Mouse (Mus musculus): ENCODE data around the gene Gm20715. TPM values are rescaled to one million over a fixed set of nuclear protein-coding genes. Genes with fewer than 3 reads are reported as not detected.
"Not testable (repeated sequence)": the region's sequence is repeated elsewhere in the genome, so short reads cannot be mapped to it uniquely, and the experiment has no call there.

Gene Gm20715
- polyA plus RNA-seq, 1 experiment from 2014 or later: 0.05 TPM

DNA sequence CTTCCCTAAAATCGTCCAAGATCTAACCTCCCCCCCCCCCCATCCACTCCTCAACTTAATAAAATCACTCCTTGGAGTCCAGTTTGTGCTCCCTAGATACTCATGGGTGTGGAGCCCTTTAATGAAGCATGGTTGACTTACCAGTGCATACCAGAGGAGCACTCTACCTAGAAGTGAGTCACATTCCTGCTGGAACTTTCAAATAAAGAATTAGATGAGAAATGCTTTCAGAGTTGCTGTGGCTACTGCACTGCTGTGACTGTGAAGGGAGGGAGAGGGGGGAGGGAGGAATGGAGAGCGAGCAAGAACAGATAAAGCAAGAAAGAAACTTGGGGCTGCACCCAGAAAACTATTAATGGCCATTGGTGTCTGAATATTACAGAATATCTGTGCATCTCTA is 31.1 kb downstream of the Gm20715 start:
- no peak overlapping the region for H3K4me3 ChIP-seq
- no peak overlapping the region for H3K27ac ChIP-seq
- WGBS: 29% methylated on average over 2 of the region's 2 CpGs
- no peaks in the 10 kb centered on the region for H3K9me3 ChIP-seq
- H3K4me1 ChIP-seq: no peaks in the 10 kb centered on the region
- no peak for ATAC-seq (replicated peaks)
- H3K27me3 ChIP-seq (replicated peaks): no peaks in the 10 kb centered on the region
- no peak overlapping the region for H3K9ac ChIP-seq
- no peaks in the 10 kb centered on the region for H3K36me3 ChIP-seq (replicated peaks)
- H3K4me2 ChIP-seq: no peak overlapping the region

DNA sequence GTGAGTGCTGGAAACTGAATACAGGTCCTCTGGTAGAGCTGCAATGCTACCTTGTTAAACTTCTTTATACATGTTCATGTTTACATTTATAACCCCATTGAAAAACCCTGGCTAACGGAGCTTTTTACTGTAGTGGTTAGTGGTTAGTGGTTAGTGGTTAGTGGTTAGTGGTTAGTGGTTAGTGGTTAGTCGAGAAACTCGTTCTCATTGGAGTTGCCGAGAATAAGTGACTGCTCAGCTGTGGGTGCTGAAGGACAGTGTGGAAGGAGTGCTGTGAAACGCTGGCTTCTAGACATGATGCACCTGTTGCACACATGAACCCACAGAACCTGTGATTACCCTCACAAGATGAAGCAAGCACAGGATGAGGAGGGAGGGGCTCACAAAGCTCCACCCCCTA is 37.7 kb downstream of the Gm20715 start:
- H3K27me3 ChIP-seq (replicated peaks): no peaks in the 10 kb centered on the region
- no peak overlapping the region for H3K9ac ChIP-seq
- no peak overlapping the region for H3K27ac ChIP-seq
- whole genome bisulfite sequencing: 88% methylated on average over 5 of the region's 5 CpGs
- H3K9me3 ChIP-seq: no peaks in the 10 kb centered on the region
- no peak for ATAC-seq (replicated peaks)
- no peaks in the 10 kb centered on the region for H3K4me1 ChIP-seq
- no peak overlapping the region for H3K4me2 ChIP-seq
- no peaks in the 10 kb centered on the region for H3K36me3 ChIP-seq (replicated peaks)
- H3K4me3 ChIP-seq: no peak overlapping the region

DNA sequence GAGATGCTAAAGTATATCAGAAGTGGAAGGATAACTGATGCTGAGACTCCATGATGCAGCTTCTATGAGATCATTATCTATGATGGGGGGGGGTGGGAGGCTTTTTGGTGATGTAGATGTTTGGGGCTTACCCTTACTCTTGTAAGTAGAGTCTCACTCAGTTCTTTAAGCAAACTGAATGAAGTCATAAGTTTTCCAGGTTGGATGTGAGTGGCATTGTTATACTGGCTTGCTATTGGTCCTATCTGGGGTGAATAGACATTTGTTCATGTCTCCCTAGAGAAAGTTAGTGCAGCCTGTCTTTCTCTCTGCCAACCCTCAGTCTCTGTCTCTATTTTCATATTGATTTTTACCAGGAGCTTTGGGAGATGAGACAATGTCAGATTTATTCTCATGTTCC is 45.8 kb downstream of the Gm20715 start, which contains the start of gene Olfr1336:
Olfr1336 (plus strand) TSS at position 301 of the 400 bp plus-strand sequence.
- ATAC-seq (replicated peaks): no peak
- no peaks in the 10 kb centered on the region for H3K9me3 ChIP-seq
- no peak within 1 kb of the TSS for H3K27ac ChIP-seq
- H3K36me3 ChIP-seq (replicated peaks): no peaks in the 10 kb centered on the region
- no peaks in the 10 kb centered on the region for H3K27me3 ChIP-seq (replicated peaks)
- no peak within 1 kb of the TSS for H3K9ac ChIP-seq
- no peak within 1 kb of the TSS for H3K4me2 ChIP-seq
- no peaks in the 10 kb centered on the region for H3K4me1 ChIP-seq
- no peak within 1 kb of the TSS for H3K4me3 ChIP-seq

DNA sequence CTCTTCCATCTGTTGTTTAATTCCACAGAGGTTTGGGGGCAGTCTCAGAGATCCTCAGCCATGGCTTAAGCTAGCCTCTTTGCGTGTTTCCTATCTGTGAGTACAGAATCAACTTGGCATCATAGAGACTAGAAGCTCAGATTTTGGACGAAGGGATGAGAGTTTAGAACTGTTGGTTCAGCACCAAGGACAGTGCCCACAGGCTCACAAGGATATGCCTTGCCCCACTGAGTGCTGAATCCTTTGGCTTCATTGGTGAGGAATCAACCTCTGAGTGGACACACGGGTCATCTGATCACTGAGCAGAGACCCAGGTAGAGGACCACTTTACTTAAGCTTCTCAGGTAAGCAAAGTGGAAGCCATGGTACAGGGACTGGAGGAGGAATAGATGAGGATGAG is 46.3 kb downstream of the Gm20715 start:
- no peak for ATAC-seq (replicated peaks)
- H3K9ac ChIP-seq: no peak overlapping the region
- H3K36me3 ChIP-seq (replicated peaks): no peaks in the 10 kb centered on the region
- H3K4me1 ChIP-seq: no peaks in the 10 kb centered on the region
- H3K27ac ChIP-seq: no peak overlapping the region
- WGBS: 40% methylated on average over 3 of the region's 3 CpGs
- no peak overlapping the region for H3K4me3 ChIP-seq
- H3K27me3 ChIP-seq (replicated peaks): no peaks in the 10 kb centered on the region
- no peaks in the 10 kb centered on the region for H3K9me3 ChIP-seq
- H3K4me2 ChIP-seq: no peak overlapping the region

DNA sequence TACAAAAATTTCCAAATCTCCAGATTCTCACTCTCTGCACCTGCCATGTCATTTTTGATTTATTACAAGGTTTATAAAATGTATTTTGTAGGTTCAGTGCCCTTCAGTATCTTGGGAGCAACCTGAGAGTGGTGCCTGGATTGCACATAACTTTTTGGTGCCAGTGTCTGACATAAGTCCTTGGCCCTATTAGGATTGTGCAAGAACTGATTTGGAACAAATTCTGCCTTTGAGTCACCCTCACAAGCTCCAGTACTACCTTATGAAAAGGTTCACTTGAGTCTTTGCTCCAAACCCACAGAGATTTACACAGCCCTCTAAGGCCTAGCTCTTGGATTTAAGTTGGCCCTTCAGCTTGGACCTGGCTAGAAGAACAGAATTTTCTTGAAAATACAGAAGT is 56.9 kb downstream of the Gm20715 start, which contains the start of gene Olfr1346:
Olfr1346 (plus strand) TSS at position 151 of the 400 bp plus-strand sequence.
- no peaks in the 10 kb centered on the region for H3K36me3 ChIP-seq (replicated peaks)
- no peak within 1 kb of the TSS for H3K4me2 ChIP-seq
- H3K27ac ChIP-seq: no peak within 1 kb of the TSS
- H3K9ac ChIP-seq: no peak within 1 kb of the TSS
- ATAC-seq (replicated peaks): no peak
- no peak within 1 kb of the TSS for H3K4me3 ChIP-seq
- H3K27me3 ChIP-seq (replicated peaks): no peaks in the 10 kb centered on the region
- H3K4me1 ChIP-seq: no peaks in the 10 kb centered on the region
- H3K9me3 ChIP-seq: no peaks in the 10 kb centered on the region

DNA sequence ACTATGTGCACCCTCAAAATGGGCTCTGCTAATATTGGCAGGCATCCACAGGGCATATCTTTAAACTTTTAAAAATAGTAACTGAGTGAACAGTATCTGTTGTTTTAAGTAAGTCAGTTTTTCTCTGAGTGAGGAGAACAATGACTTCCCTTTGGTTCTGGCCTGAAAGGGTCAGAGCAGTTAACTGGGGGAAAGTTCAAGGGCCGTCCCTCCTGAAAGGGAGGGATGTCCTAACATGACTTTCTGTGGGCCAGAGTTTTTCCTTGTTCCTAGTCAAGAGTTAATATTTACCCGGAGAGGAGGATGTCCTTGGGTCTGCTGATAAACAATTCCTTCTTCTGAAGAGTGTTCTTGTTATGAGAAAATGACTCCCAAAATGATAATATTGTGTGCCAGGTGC is 67.6 kb downstream of the Gm20715 start:
- not testable (repeated sequence) for H3K9ac ChIP-seq; H3K27me3 ChIP-seq (replicated peaks); H3K4me2 ChIP-seq; H3K27ac ChIP-seq; H3K4me1 ChIP-seq; H3K9me3 ChIP-seq; H3K4me3 ChIP-seq; H3K36me3 ChIP-seq (replicated peaks); ATAC-seq (replicated peaks)
- WGBS: 82% methylated on average over 2 of the region's 2 CpGs

DNA sequence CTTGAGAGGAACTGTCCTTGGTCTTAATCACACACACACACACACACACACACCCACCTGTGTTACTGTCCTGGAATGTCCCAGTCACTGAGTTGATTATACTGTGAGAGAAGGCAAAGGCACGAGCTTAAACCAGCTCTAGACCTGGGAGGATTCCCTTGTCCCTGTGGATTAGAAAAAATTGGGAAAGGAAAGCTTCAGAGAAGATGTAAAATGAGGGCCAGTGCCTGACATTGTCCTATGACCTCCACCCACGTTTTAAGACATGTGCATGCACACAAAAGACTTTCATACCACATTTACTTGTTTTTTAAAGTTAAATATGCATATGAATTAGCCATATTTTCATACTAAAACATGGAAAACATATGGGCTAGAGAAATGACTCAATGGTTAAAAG is 76.8 kb downstream of the Gm20715 start, which contains the start of gene Olfr5:
Olfr5 (minus strand) TSS at position 101 of the 400 bp plus-strand sequence.
- H3K4me1 ChIP-seq: no peaks in the 10 kb centered on the region
- H3K9me3 ChIP-seq: no peaks in the 10 kb centered on the region
- H3K9ac ChIP-seq: no peak within 1 kb of the TSS
- H3K4me2 ChIP-seq: no peak within 1 kb of the TSS
- no peak within 1 kb of the TSS for H3K27ac ChIP-seq
- H3K36me3 ChIP-seq (replicated peaks): no peaks in the 10 kb centered on the region
- WGBS: 36% methylated on average over 2 of the region's 2 CpGs
- H3K27me3 ChIP-seq (replicated peaks): no peaks in the 10 kb centered on the region
- ATAC-seq (replicated peaks): no peak
- H3K4me3 ChIP-seq: no peak within 1 kb of the TSS

Other genes with a start within 250 kb of the Gm20715 start
- gene Zfp444, start 238.1 kb upstream of the Gm20715 start, polyA plus RNA-seq (2015; fragmentation: Nextera tagmentation; extraction: Ambion mirVana): 102 TPM in 2 replicates
- gene Galp, start 213.2 kb upstream of the Gm20715 start, polyA plus RNA-seq (2015; fragmentation: Nextera tagmentation; extraction: Ambion mirVana): not detected in 2 replicates
- gene Zscan5b, start 188.0 kb upstream of the Gm20715 start, polyA plus RNA-seq (2015; fragmentation: Nextera tagmentation; extraction: Ambion mirVana): not detected in 2 replicates
- not detected in 2 replicates for gene Epp13, start 157.6 kb upstream of the Gm20715 start, polyA plus RNA-seq (2015; fragmentation: Nextera tagmentation; extraction: Ambion mirVana)
- 15.5 and 16.8 TPM in 2 replicates for gene Zfp667, start 123.7 kb upstream of the Gm20715 start, polyA plus RNA-seq (2015; fragmentation: Nextera tagmentation; extraction: Ambion mirVana)
- 14.6 TPM in 2 replicates for gene Zfp583, start 79.0 kb upstream of the Gm20715 start, polyA plus RNA-seq (2015; fragmentation: Nextera tagmentation; extraction: Ambion mirVana)
- gene Gm3854, start 66.5 kb upstream of the Gm20715 start, polyA plus RNA-seq (2015; fragmentation: Nextera tagmentation; extraction: Ambion mirVana): 8.9 and 11.1 TPM in 2 replicates
- 5.3 and 6.1 TPM in 2 replicates for gene Zfp78, start 47.0 kb upstream of the Gm20715 start, polyA plus RNA-seq (2015; fragmentation: Nextera tagmentation; extraction: Ambion mirVana)
- 17.7 and 18.2 TPM in 2 replicates for gene Zfp28, start 27.0 kb upstream of the Gm20715 start, polyA plus RNA-seq (2015; fragmentation: Nextera tagmentation; extraction: Ambion mirVana)
- gene Smim17, start 11.6 kb upstream of the Gm20715 start, polyA plus RNA-seq (2015; fragmentation: Nextera tagmentation; extraction: Ambion mirVana): 5.9 and 7.5 TPM in 2 replicates
- 0.20 TPM in 1 of 2 replicates, not detected in the other for gene Olfr1344, start 28.4 kb downstream of the Gm20715 start, polyA plus RNA-seq (2015; fragmentation: Nextera tagmentation; extraction: Ambion mirVana)
- gene Olfr1336, start 45.9 kb downstream of the Gm20715 start, polyA plus RNA-seq (2015; fragmentation: Nextera tagmentation; extraction: Ambion mirVana): not detected in 2 replicates
- not detected in 2 replicates for gene Olfr1346, start 56.8 kb downstream of the Gm20715 start, polyA plus RNA-seq (2015; fragmentation: Nextera tagmentation; extraction: Ambion mirVana)
- not detected in 2 replicates for gene Olfr5, start 76.7 kb downstream of the Gm20715 start, polyA plus RNA-seq (2015; fragmentation: Nextera tagmentation; extraction: Ambion mirVana)
- gene Olfr1347, start 89.5 kb downstream of the Gm20715 start, polyA plus RNA-seq (2015; fragmentation: Nextera tagmentation; extraction: Ambion mirVana): not detected in 2 replicates
- not detected in 2 replicates for gene Olfr1348, start 98.5 kb downstream of the Gm20715 start, polyA plus RNA-seq (2015; fragmentation: Nextera tagmentation; extraction: Ambion mirVana)
- not detected in 2 replicates for gene Olfr1349, start 112.7 kb downstream of the Gm20715 start, polyA plus RNA-seq (2015; fragmentation: Nextera tagmentation; extraction: Ambion mirVana)
- gene Olfr1350, start 154.6 kb downstream of the Gm20715 start, polyA plus RNA-seq (2015; fragmentation: Nextera tagmentation; extraction: Ambion mirVana): not detected in 2 replicates

All from midbrain, embryonic 15.5 days (tissue).